Mouse (Mus musculus): Measurements from ENCODE around the gene Vmn1r1. TPM values are rescaled to one million over a fixed set of nuclear protein-coding genes. Genes with fewer than 3 reads are reported as not detected.

The Vmn1r1 gene
- polyA plus RNA-seq (2012; rRNA removed; ENCODE audit: low replicate concordance) = not detected in 2 replicates

DNA sequence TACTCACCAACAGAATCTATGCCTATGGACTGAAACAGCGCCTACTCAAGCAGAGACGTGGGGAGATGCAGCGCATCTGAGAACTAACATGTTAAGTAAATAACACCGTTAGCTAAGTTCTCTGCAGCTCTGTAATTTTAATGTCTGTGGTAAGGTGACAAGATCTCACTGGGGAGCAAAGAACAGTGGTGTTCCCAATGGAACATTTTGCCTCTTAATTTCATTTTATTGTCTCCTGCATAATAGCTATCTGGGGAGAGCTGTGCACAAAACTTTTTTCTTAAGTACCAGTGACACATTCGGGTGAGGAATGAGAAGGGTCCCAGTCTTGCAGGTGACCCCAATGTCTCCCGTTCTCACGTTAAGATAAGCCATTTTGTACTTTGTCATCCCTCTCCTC, at the start of gene Vmn1r1:
Vmn1r1 (minus strand) TSS at position 101 of the 400 bp plus-strand sequence.

DNA sequence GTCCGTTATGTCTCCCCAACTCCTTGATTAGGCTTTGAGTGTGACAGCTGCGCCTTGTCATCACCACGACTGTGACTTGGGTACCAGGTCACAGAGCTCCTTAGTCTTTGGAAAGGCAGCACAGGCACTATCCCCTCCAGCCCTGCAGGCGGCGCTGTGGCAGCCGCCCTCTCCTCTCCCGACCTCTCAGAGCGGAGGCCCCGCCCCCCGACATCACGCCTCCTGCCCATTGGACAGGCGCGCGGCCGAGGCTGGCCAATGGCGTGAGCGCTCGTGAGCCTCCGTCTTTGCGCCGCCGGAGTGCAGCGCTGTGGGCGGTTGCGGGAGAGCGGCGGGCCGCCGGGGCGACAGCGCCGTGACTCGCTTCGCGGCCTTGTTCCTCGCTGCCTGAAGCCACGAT, 39.8 kb downstream of the Vmn1r1 start, which contains the start of gene Srp9:
Srp9 (plus strand) TSS at position 232 of the 400 bp plus-strand sequence.

Other genes starting within 250 kb of the Vmn1r1 start
- gene Enah, start 144.5 kb downstream of the Vmn1r1 start, polyA plus RNA-seq (2012; rRNA removed; ENCODE audit: low replicate concordance) = 3.3 and 17.9 TPM in 2 replicates
- 34.0 and 40.5 TPM in 2 replicates for gene Srp9, start 39.7 kb downstream of the Vmn1r1 start, polyA plus RNA-seq (2012; rRNA removed; ENCODE audit: low replicate concordance)
- gene Degs1, start 118.3 kb upstream of the Vmn1r1 start, polyA plus RNA-seq (2012; rRNA removed; ENCODE audit: low replicate concordance) = 109 and 207 TPM in 2 replicates
- gene Fbxo28, start 177.1 kb upstream of the Vmn1r1 start, polyA plus RNA-seq (2012; rRNA removed; ENCODE audit: low replicate concordance) = 18.0 and 19.2 TPM in 2 replicates
- 14.8 and 23.4 TPM in 2 replicates for gene Trp53bp2, start 244.7 kb upstream of the Vmn1r1 start, polyA plus RNA-seq (2012; rRNA removed; ENCODE audit: low replicate concordance)